Mouse (Mus musculus) gastrocnemius, adult 18-20 months (tissue): ENCODE results near the gene Dennd5a. TPM values are rescaled to one million over a fixed set of nuclear protein-coding genes. Genes with fewer than 3 reads are reported as not detected.

Source experiments
- total RNA-seq, 2 experiments: library from RNA; stranded (reverse); gene quantifications; 2 replicates each; pipeline ENCODE4 v1.2.3; 2021

Dennd5a gene
- total RNA-seq, 2 experiments from 2014 or later = 36.2 to 47.5 TPM

Other genes starting within 250 kb of the Dennd5a start
- not detected for gene BC051019, start 236.6 kb downstream of the Dennd5a start, total RNA-seq
- gene Ascl3, start 228.7 kb downstream of the Dennd5a start, total RNA-seq = not detected
- gene Tmem9b, start 207.6 kb downstream of the Dennd5a start, total RNA-seq = 10 to 100 TPM; 28.8 to 29.0 TPM
- gene Nrip3, start 178.4 kb downstream of the Dennd5a start, total RNA-seq = under 1 TPM; 0.09 to 0.31 TPM
- 1 to 10 TPM; 2.1 to 3.7 TPM for gene Scube2, start 94.8 kb downstream of the Dennd5a start, total RNA-seq
- 10 to 100 TPM; 23.3 to 26.9 TPM for gene Tmem41b, start 26.5 kb upstream of the Dennd5a start, total RNA-seq
- 10 to 100 TPM; 88.3 to 92.0 TPM for gene Ipo7, start 57.8 kb upstream of the Dennd5a start, total RNA-seq
- gene Zfp143, start 100.7 kb upstream of the Dennd5a start, total RNA-seq = 1 to 10 TPM; 8.3 to 8.6 TPM
- 1 to 10 TPM; 1.8 to 2.5 TPM for gene Wee1, start 161.6 kb upstream of the Dennd5a start, total RNA-seq